Mouse (Mus musculus): ENCODE data around the gene Dcaf8.
"Not testable (repeated sequence)": the region's sequence is repeated elsewhere in the genome, so short reads cannot be mapped to it uniquely, and the experiment has no call there.

Gene Dcaf8

DNA sequence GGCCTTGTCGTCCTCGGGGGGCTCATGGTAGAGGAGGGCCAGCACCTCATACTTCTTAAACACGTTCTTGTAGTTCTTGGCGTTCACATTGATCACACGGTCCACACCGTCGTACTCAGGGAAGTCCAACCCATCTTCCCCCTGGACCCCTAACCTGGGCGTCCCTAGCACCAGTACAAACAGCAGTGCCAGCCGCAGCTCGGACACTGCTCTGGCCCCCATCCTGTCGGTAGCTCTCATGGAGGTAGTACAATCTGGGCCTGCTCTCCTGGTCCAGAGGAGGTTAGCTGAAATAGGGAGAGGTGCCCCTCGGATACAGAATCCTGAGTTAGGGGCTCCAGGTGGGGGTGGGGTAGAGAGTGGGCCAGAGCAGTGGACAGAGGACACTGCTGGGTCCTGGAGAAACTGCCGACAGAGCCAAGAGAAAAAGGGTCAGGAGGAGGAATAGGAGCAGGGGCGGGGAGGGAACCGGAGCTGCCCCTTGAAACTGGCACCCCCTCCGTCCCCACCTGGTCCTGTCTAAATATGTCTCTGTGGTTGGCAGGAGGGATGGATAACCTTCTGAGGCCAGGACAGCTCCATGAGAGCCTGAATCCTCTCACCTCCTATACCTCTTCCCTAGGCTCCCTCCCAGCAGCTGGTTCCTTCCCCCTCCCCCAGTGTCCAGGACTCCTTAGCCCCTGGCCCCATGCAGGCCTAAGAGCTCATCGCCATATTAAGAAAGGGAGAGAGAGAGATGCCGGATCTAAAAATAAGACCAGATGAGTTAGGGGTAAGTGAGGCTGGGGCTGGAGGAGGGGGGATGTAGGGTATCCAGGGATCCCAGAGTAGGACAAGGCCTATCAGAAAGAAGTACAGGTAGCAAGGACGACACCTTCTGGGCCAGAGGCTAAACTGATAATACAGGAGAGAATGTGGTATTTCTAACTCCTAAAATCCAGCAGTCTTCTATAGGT is 71.8 kb downstream of the Dcaf8 start, which contains the start of gene Casq1:
Casq1 (minus strand) TSS at position 418 of the 956 bp plus-strand sequence.
- no peak for DNase-seq (ENCODE audit: low spot score)

DNA sequence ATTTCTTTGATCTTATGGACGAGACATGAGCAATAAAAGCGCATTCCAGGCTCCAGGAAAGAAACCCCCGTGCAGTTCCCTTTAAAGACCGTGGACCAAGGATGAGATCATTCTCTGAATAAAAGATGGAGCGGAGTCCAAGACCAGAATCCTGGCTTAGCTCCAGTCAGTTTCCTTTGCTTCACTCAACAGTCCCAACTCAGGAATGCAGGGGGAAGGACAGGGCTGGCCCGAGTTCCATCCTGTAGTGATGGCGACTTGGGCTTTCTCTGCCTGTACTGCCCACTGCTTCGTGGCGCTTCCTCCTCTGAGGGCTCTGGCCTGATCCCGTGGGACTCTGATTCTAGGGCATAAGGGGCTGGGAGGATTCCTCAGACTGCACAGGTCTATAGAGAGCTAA is 72.5 kb downstream of the Dcaf8 start:
- no peak for DNase-seq (ENCODE audit: low spot score)

DNA sequence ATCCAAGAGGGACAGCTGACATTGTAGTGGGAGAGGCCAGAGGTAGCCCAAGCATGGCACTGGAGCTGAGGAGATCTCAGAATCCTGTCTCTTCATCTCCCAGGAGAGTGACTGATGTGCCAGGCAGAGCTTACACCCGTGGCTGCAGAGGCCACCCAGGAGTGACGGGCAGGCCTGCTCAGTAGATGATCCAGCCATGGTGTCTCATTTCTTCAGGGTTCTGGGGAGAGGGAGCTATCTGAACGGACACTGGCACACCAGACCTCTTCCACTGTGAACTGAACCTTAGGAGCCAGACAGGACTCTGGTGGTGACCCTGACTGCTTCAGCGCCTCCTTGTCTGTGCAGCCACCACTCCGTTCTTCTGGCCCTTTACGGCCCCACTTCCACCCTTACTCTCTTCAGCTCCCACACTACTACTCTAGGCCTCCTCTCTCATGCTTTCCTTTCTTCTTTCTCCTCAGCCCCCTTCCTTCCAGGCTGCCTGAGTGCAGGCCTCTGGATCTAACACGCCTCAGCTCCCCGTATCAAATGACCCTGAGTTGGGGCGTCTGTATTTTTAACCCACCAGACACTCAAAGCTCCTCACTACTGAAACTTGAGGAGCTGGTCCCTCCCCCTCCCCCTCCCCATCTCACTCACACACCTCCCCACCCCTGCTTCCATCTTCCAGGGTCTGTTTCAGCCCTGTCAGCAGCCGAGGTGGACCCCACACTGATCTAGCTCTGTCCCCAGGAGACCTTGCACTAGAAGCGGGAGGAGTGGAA is 73.6 kb downstream of the Dcaf8 start:
- peak; percentile 41 for DNase-seq (ENCODE audit: low spot score)

DNA sequence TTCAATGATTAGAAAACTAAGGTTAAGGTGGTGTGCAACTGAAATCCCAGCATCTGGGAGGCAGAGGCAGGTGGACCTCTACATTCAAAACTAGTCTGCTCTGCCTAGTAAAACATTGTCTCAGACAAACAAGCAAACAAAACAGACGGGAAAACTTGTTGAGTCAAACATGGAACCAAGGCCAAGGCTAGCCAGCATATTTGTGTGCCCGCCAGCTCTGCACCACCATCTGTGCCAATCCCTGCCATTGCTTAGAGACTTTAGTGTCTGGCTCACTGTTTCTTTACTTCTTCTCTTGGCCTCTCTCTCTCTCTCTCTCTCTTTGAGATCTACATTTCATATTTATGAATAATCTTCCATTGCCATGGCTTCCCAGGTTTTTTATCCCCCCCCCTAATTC is 80.3 kb downstream of the Dcaf8 start:
- DNase-seq (ENCODE audit: low spot score): no peak

DNA sequence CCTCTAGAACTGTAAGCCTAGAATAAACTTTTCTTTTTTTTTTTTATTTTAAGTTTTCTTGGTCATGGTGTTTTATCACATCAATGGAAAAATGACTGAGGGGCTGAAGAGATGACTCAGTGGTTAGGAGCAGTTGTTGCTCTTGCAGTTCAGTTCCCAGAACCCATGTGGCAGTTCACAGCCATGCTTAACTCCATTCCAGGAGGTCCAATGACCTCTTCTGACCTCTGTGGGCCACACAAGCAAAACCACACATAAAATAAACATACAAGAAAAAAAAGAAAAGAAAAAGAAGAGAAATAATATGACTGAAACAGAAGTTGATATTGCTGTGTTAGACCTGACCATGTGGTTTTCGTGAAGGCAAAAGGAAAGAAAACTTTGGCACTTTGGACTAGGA is 81.3 kb downstream of the Dcaf8 start:
- no peak for DNase-seq (ENCODE audit: low spot score)

- peak; percentile 29 for DNase-seq (ENCODE audit: low spot score)
These were observed 93.2 kb downstream of the Dcaf8 start for GRCm38 (mm10) chr1:172240945-172241708.

- DNase-seq (ENCODE audit: low spot score): peak; percentile 43
These were observed 94.5 kb downstream of the Dcaf8 start for GRCm38 (mm10) chr1:172242401-172242800.

GRCm38 (mm10) chr1:172243547-172244205 is 95.8 kb downstream of the Dcaf8 start:
- DNase-seq (ENCODE audit: low spot score): peak; percentile 39

GRCm38 (mm10) chr1:172244645-172245044 is 96.8 kb downstream of the Dcaf8 start:
- not testable (repeated sequence) for DNase-seq (ENCODE audit: low spot score)

All from embryo, embryonic 10 days (tissue).